Mouse (Mus musculus) B cell, adult 62 days (primary cell): ENCODE measurements around the gene Mapk8ip2. TPM values are rescaled to one million over a fixed set of nuclear protein-coding genes. Genes with fewer than 3 reads are reported as not detected.

ENCODE experiments used
- total RNA-seq: library from RNA; stranded (reverse); gene quantifications from 4 replicates; pipeline ENCODE4 v1.2.4, GENCODE M21; 2023

Gene Mapk8ip2
- total RNA-seq: 0.13 TPM in 1 of 4 replicates, not detected in the others

DNA sequence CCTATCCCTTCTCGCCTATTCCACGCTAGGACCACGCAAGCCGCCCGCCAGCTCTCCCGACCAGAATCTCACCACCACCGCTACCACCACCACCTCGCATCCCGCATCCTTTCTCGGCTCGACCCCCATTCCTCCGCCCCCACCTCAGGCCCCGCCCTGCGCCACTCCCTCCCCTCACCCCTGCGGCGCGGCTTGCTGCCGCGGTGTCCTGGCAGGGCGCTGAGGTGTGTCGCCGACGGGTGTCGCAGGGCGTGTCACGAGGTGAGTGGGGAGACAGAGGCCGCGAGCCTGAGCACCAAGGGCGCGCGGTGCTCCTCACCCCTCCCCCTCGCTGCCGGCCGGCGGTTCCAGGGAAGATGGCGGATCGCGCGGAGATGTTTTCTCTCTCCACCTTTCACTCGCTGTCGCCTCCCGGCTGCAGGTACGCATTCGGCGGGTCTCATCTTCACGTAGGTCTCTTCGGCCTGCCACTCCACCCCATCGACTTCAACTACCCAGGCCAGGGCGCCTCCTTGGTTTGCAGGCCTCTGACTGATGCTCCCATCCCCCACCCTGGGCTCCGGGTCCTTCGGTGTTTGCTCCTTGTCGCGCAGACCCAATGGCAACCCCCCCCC is at the start of gene Mapk8ip2:
Gene Mapk8ip2 (plus strand): TSS at position 49 of the 614 bp plus-strand sequence.

DNA sequence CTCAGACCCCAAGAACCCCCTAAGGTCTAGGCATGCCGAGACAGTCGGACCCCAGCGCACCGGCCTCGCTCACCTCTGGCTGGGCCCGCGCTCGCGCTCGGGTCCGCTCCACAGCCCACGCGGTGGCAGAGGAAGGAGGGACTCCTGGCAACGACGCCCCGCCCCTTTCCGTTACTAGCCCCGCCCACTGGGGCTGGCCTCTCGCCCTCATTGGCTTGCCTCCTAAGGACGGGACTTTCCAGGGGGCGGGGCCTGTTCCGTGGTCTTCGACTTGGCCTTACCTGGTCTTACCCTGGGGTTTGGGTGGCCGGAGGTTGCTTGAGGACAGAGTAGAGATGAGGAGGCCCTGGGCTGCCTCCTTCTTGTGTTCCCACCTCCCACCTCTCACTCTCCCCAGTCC is 43.6 kb upstream of the Mapk8ip2 start, which contains the start of gene Syce3:
Gene Syce3 (minus strand): TSS at position 386 of the 400 bp plus-strand sequence.

GRCm38 (mm10) chr15:89425711-89426121 is 28.0 kb upstream of the Mapk8ip2 start, which contains the start of gene Cpt1b:
Gene Cpt1b, minus strand, starts transcription at chr15:89425863.

DNA sequence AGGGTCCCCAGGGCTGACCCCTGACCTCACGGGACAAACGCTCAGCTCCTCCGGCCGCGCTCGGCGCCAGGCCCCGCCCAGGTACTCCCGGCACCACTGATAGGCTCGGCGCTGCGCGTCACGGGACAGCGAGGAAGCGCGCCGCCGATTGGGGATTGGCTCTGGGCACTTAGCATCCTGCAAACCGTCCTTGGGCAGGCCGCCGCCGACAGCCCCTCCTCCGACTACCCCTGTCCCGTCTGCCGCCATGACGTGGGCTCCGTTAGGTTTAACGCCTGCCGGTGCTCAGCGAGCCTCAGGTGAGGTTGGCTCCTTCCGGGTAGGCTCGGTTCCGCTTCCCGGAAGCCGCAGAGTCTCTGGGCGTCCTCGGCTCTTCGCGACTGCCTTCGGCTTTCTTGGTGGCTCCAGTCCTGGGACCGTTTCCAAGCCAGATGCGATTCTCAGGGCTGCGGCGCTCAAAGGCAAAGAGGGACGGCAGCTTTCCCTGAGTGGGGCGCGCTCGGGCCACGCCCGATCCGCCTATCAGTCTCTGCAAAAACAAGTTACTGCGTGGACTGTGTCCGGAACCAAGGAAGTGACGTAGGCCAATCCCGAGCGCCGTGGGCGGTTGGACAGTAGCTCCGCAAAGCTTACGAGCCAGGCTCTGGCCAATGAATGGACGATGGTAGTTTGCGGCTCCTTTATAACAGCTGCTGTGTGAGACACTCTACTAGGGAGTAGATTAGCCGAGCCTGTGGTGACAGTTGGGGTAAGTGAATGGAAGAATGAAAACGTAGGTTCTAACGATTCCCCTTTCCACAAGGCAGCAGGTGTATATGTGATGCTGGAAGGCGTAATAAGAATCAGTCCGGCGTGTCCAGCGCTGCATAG is 24.1 kb upstream of the Mapk8ip2 start, which contains the start of the genes C730034F03Rik, Gm44502 and Chkb:
Gene C730034F03Rik (plus strand): TSS at position 238 of the 870 bp plus-strand sequence.
Gene Gm44502 (minus strand): TSS at position 345 of the 870 bp plus-strand sequence.
Gene Chkb (minus strand): TSS at position 557 of the 870 bp plus-strand sequence.

GRCm38 (mm10) chr15:89477091-89477491 is 23.4 kb downstream of the Mapk8ip2 start, which contains the start of gene Arsa:
Gene Arsa, minus strand, starts transcription at chr15:89477425.

DNA sequence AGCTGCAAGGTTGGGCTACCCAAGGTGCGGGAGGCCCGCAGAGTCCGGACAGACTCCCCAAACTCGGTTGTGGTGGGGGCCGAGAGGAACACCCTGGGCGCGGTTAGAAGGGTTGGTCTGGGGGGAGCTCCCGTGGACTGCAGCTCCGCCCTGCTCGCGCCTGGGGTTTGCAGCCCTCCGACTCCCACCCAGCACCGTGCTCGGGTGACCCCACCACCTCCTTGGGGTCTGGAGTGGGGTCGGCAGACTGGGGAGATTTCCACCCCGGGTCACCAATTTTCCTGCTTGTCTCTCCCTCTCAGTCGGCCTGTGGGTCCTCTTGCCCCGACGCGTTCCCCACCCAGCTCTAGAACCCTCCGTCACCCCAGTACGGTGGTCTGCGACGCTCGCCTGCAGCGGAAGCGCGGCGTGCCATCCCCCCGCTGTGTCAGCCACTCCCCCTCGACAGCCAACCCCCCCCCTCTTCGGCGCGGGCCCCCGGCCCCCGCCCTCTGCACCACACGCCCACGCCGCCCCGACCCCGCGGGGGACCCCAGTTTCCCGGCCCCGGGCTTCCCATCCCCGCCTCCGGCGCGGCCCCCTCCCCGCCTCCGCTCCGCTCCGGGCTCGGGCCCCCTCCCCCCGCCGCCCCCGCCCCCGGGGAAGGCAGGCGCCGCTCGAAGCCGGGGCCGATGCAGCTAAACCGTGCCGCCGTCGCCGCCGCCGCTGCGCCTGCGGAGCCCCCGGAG is 45.4 kb downstream of the Mapk8ip2 start, which contains the start of gene Shank3:
Gene Shank3 (plus strand): TSS at position 663 of the 728 bp plus-strand sequence.

Other genes starting within 250 kb of the Mapk8ip2 start
- gene Ppp6r2, start 242.4 kb upstream of the Mapk8ip2 start, total RNA-seq: 53.3 to 62.4 TPM (median 58.4 TPM) in 4 replicates
- gene Sbf1, start 138.6 kb upstream of the Mapk8ip2 start, total RNA-seq: 238 to 267 TPM (median 247 TPM) in 4 replicates
- not detected in 4 replicates for gene Adm2, start 131.2 kb upstream of the Mapk8ip2 start, total RNA-seq
- not detected in 4 replicates for gene Miox, start 119.5 kb upstream of the Mapk8ip2 start, total RNA-seq
- 38.4 to 46.3 TPM (median 41.9 TPM) in 4 replicates for gene Lmf2, start 98.3 kb upstream of the Mapk8ip2 start, total RNA-seq
- 121 to 132 TPM (median 123 TPM) in 4 replicates for gene Ncaph2, start 98.2 kb upstream of the Mapk8ip2 start, total RNA-seq
- gene Sco2, start 80.1 kb upstream of the Mapk8ip2 start, total RNA-seq: 14.3 to 17.6 TPM (median 15.7 TPM) in 4 replicates
- gene Tymp, start 76.9 kb upstream of the Mapk8ip2 start, total RNA-seq: 0.50 to 1.0 TPM (median 0.87 TPM) in 4 replicates
- gene Odf3b, start 74.6 kb upstream of the Mapk8ip2 start, total RNA-seq: not detected in 4 replicates
- gene Klhdc7b, start 69.0 kb upstream of the Mapk8ip2 start, total RNA-seq: not detected in 4 replicates
- not detected in 4 replicates for gene Syce3, start 43.4 kb upstream of the Mapk8ip2 start, total RNA-seq
- gene Cpt1b, start 28.1 kb upstream of the Mapk8ip2 start, total RNA-seq: 7.6 to 14.5 TPM (median 12.0 TPM) in 4 replicates
- 10.8 to 14.3 TPM (median 13.9 TPM) in 4 replicates for gene C730034F03Rik, start 24.3 kb upstream of the Mapk8ip2 start, total RNA-seq
- 0.72 TPM in 1 of 4 replicates, not detected in the others for gene Gm44502, start 24.2 kb upstream of the Mapk8ip2 start, total RNA-seq
- 289 to 340 TPM (median 320 TPM) in 4 replicates for gene Chkb, start 24.0 kb upstream of the Mapk8ip2 start, total RNA-seq
- gene Arsa, start 23.5 kb downstream of the Mapk8ip2 start, total RNA-seq: 15.0 to 18.5 TPM (median 17.2 TPM) in 4 replicates
- gene Shank3, start 45.7 kb downstream of the Mapk8ip2 start, total RNA-seq: not detected in 4 replicates
- not detected in 4 replicates for gene Acr, start 114.4 kb downstream of the Mapk8ip2 start, total RNA-seq
- gene Rabl2, start 138.0 kb downstream of the Mapk8ip2 start, total RNA-seq: 3.4 to 4.7 TPM (median 4.1 TPM) in 4 replicates